Mouse (Mus musculus) liver, embryonic 11.5 days (tissue): ENCODE measurements around the gene Setdb1. TPM values are rescaled to one million over a fixed set of nuclear protein-coding genes. Genes with fewer than 3 reads are reported as not detected.

Source experiments
- ATAC-seq: fragments of 200-750 bp; cut with Nextera tagmentation; replicated peaks from 2 replicates; pipeline ENCODE4 v1.8.0; 2017; ENCODE audit warnings: moderate number of reproducible peaks, mild to moderate bottlenecking, moderate TSS enrichment, moderate library complexity; ENCODE audit not compliant: low FRiP score
- DNase-seq: peaks from one replicate; pipeline ENCODE4 v3.0.0-alpha.2; 2017; ENCODE audit warnings: low spot score
- H3K27ac ChIP-seq: fragments of 300-500 bp; sonication (generic); 2 replicates; pipeline ENCODE4 v1.5.1; 2014; ENCODE audit warnings: mild to moderate bottlenecking, low read depth, low read length, control low read depth
- H3K27me3 ChIP-seq: fragments of 300-500 bp; sonication (generic); replicated peaks from 2 replicates; pipeline ENCODE4 v1.6.1; 2014; ENCODE audit warnings: low read length, mixed read lengths; ENCODE audit not compliant: control insufficient read depth, insufficient read depth
- H3K36me3 ChIP-seq: fragments of 300-500 bp; sonication (generic); 2 replicates; pipeline ENCODE4 v1.6.1; 2014; ENCODE audit warnings: mild to moderate bottlenecking, low read length, moderate library complexity, mixed read lengths; ENCODE audit not compliant: control insufficient read depth, insufficient read depth
- H3K4me1 ChIP-seq: fragments of 300-500 bp; sonication (generic); replicated peaks from 2 replicates; pipeline ENCODE4 v1.6.1; 2014; ENCODE audit warnings: low read length, mixed read lengths; ENCODE audit not compliant: control insufficient read depth, insufficient read depth
- H3K4me2 ChIP-seq: fragments of 300-500 bp; sonication (generic); 2 replicates; pipeline ENCODE4 v1.6.1; 2014; ENCODE audit warnings: mild to moderate bottlenecking, control low read depth, moderate library complexity
- H3K4me3 ChIP-seq: fragments of 300-500 bp; sonication (generic); 2 replicates; pipeline ENCODE4 v1.5.1; 2014; ENCODE audit warnings: low read depth, low read length, control low read depth
- H3K9ac ChIP-seq: fragments of 300-500 bp; sonication (generic); 2 replicates; pipeline ENCODE4 v1.6.1; 2014; ENCODE audit warnings: low read depth, low read length, control low read depth
- H3K9me3 ChIP-seq: fragments of 300-500 bp; sonication (generic); 2 replicates; pipeline ENCODE4 v1.6.1; 2016; ENCODE audit warnings: low read length, inconsistent platforms, mixed read lengths; ENCODE audit not compliant: control insufficient read depth
- WGBS: fragments of 180-500 bp; shearing (Covaris S2); extraction: QIAGEN DNeasy Blood & Tissue Kit; methylation state at CpG from one replicate; pipeline ENCODE4 v1.1.7; 2014; 5-methylcytosine and 5-hydroxymethylcytosine counted together
- polyA plus RNA-seq: library from polyadenylated mRNA; unstranded; fragments of >200 nt; fragmentation: Nextera tagmentation; extraction: Ambion mirVana; gene quantifications from 2 replicates; pipeline ENCODE4 v1.2.1, GENCODE M21; 2014

The Setdb1 gene
- polyA plus RNA-seq, 1 experiment from 2014 or later = 47.0 TPM

DNA sequence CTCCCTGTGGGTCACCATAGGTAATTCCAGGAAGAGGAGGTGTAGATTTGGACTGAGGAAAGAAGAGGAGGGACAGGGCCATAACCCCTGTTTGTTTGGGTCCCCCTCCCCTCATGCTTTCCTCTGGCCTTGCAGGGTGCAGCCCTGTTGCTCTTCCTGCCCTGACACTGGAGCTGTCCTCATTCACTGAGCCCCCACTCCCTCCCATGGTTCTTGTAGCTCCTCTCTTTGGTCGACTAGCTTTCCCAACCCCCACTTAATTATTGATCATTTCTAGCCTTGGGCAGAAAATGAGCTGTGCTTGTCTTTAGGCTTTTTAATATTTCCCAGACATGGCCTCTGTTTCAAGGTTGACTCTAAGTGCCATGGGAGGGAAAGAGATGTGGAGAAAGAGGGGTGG, 72.9 kb downstream of the Setdb1 start:
- H3K27me3 ChIP-seq = no peaks in the 10 kb centered on the region
- H3K9me3 ChIP-seq = no peaks in the 10 kb centered on the region
- H3K27ac ChIP-seq = peak overlapping the region; percentile 98
- 26% methylated on average over 1 of the region's 1 CpGs for WGBS
- no peak for ATAC-seq
- peaks cover 7% of the 10 kb centered on the region for H3K36me3 ChIP-seq
- DNase-seq = no peak
- peak overlapping the region; percentile 90 for H3K9ac ChIP-seq
- peaks cover 26% of the 10 kb centered on the region for H3K4me1 ChIP-seq
- H3K4me2 ChIP-seq = peak overlapping the region; percentile 93
- peak overlapping the region; percentile 82 for H3K4me3 ChIP-seq

DNA sequence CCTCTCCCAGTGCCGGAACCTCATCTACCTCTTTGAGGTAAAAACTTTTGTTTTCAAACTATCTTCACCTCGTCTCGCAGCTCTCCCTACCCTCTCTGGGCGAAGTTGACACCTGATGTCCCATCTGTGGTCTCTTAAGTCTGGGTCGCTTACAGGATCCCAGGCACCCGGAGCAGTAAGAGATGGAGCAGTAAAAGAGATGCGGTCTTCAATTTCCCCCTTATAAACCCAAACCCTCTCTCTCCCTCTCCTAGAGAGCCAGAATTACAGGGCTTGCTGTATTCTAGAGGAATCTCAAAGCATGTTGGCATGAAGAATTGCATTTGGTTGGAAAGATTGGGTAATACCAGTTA, 73.4 kb downstream of the Setdb1 start:
- Histone ChIP-seq H3K27me3 (no peaks in the 10 kb centered on the region), H3K27ac (peak overlapping the region; percentile 98), H3K4me1 (peaks cover 26% of the 10 kb centered on the region), H3K36me3 (peaks cover 5% of the 10 kb centered on the region), H3K9ac (peak overlapping the region; percentile 90), H3K4me3 (peak overlapping the region; percentile 82), H3K4me2 (peak overlapping the region; percentile 93), H3K9me3 (no peaks in the 10 kb centered on the region)
- ATAC-seq (no peak), DNase-seq (no peak)
- WGBS = 3% methylated on average over 7 of the region's 7 CpGs

DNA sequence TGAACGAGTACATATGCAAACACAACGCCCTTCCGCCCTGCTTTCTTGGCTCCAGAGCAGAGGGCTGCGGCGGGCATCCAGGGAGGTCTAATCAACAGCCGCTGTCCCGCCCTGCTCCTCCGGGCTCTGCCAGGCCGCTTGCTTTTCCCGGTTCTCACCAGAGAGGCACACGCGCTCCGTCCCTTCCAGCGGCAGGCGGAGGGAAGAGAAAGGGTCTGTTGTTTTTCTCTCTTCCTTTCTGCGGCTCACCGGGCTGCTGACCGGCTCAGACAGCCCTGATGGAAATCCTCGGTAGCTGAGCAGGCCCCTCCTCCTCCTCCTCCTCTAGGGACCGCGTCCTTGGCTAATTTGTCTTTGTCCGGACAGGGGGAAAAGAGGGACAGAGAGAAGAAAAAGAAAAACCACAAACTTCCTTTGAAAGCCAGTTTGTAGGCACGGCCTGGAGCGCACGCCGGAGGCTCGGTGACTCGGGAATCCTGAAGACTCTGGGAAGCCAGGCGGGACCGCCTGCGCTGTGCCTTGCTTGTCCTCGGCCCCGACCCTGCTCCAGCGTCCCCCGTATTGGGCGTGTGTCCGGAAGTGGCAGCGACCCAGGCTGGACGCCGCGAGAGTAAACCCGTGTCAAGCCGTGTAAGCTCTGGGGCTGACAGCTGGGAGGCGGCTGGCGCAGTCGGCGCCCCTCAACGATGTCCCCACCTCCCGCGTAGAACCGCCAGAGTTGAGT, 74.0 kb downstream of the Setdb1 start:
- Histone ChIP-seq H3K27me3 (no peaks in the 10 kb centered on the region), H3K9ac (peak overlapping the region; percentile 90), H3K36me3 (peaks cover 4% of the 10 kb centered on the region; the same call in 1 of the 2 replicates), H3K9me3 (no peaks in the 10 kb centered on the region), H3K4me2 (peak overlapping the region; percentile 93), H3K27ac (peak overlapping the region; percentile 98), H3K4me1 (peaks cover 26% of the 10 kb centered on the region), H3K4me3 (peak overlapping the region; percentile 82)
- DNase-seq = peak; percentile 83
- ATAC-seq = peak; percentile 62
- WGBS = under 1% methylated on average over 51 of the region's 51 CpGs

DNA sequence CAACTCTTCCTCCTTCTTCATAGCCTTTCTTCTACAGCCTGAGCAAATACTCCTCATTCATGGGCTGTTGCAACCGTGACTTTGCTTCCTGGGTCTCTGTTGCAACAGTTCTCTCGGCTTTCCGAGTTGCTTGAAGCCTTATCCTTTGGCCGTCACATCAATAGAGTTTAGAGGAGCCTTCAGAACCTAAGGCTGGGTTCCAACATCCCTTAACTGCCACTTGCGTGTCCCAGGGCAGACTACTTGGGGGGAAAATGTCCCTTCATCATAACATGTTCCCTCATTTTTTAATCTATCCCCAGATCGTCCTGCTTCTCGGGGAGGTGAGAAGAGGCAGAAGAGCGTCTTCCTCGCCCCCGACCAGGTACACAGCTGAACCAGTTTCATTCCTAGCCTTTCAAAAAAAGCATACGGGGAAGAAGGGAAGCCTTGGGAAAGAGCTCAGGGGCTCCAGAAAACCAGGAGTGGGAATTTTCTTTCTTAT, 74.6 kb downstream of the Setdb1 start:
- Histone ChIP-seq H3K4me2 (peak overlapping the region; percentile 93), H3K4me1 (peaks cover 26% of the 10 kb centered on the region), H3K36me3 (no peaks in the 10 kb centered on the region), H3K9me3 (no peaks in the 10 kb centered on the region), H3K27ac (peak overlapping the region; percentile 98), H3K27me3 (no peaks in the 10 kb centered on the region), H3K9ac (peak overlapping the region; percentile 90), H3K4me3 (peak overlapping the region; percentile 82)
- 2% methylated on average over 11 of the region's 11 CpGs for WGBS
- DNase-seq (no peak), ATAC-seq (no peak; the same call in 1 of the 2 replicates)

DNA sequence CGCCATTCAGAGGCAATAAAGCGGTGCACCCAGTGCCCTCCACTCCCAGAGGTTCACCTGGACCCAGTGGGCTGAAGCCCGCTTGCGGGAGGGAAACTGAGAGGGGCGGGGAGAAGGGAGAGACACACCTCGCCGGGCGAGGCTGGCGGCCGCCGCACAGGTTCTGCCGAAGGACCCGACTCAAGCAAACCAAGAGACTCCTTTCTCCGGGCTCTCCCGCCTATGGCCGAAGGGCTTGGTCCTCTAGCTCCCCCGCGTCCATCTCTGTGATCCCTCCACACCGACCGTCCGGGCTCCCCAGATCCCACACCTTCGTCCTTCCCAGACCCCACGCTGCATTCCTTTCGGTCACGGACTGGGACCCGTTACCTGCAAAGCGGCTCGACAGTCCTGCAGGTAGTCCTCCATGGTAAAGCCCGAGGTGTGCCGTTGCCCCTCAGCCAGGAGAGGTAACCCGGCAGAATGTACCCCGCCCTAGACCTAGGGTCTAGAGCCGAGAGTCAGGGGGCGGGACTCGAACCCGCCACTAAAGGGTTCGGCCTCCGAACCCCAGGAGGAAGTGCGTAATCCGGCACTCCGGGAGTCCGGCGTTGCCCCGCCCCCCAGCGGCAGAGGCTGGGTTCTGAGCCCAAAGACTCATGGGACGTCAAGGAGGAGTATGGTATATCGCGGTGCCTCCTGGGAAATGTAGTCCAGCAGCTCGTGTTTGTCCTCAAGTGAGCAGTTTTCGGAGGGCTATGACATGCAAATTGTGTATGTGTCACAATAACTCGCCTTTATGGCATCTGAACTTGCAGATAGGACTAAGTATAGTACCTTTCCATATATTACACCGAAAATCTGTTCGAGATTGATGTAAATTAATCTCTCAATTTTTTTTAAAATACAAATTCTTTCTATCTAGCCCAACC, 75.5 kb downstream of the Setdb1 start, which contains the start of the genes Mindy1 and Prune1:
Gene Mindy1 (plus strand): TSS at position 130 of the 911 bp plus-strand sequence.
Gene Prune1 (minus strand): TSS at position 861 of the 911 bp plus-strand sequence.
- WGBS = under 1% methylated on average over 53 of the region's 53 CpGs
- peak; percentile 88 for ATAC-seq
- Histone ChIP-seq H3K36me3 (no peaks in the 10 kb centered on the region), H3K9ac (peak within 1 kb of the TSS; percentile 90), H3K4me1 (peaks cover 35% of the 10 kb centered on the region), H3K27me3 (no peaks in the 10 kb centered on the region), H3K4me3 (peak within 1 kb of the TSS; percentile 82), H3K4me2 (peak within 1 kb of the TSS; percentile 93), H3K9me3 (no peaks in the 10 kb centered on the region), H3K27ac (peak within 1 kb of the TSS; percentile 98)
- peak; percentile 98 for DNase-seq

DNA sequence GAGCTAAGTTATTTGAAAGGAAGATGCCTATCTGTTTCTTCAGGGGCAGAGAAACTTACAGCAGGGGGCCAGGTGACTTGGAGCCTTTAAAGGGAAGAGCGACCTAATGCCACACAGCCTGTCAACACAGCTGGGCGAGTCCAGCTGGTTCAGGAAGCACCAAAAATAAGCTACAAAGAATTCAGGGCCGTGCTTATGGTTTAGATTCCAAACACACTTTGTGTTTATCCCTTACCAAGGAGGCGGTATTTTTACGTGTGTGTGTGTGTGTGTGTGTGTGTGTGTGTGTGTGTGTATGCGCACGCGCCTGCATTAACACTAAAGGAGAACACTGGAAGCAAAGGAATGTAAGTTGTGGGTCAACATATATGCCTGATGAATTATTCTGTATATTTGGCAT, 76.3 kb downstream of the Setdb1 start:
- ATAC-seq (no peak), DNase-seq (no peak)
- H3K4me3 ChIP-seq = peak overlapping the region; percentile 82
- no peaks in the 10 kb centered on the region for H3K36me3 ChIP-seq
- H3K27ac ChIP-seq = peak overlapping the region; percentile 85
- H3K4me2 ChIP-seq = peak overlapping the region; percentile 93
- peaks cover 38% of the 10 kb centered on the region for H3K4me1 ChIP-seq
- peak overlapping the region; percentile 79 for H3K9ac ChIP-seq
- WGBS = 17% methylated on average over 8 of the region's 8 CpGs
- H3K9me3 ChIP-seq = no peaks in the 10 kb centered on the region
- H3K27me3 ChIP-seq = no peaks in the 10 kb centered on the region

DNA sequence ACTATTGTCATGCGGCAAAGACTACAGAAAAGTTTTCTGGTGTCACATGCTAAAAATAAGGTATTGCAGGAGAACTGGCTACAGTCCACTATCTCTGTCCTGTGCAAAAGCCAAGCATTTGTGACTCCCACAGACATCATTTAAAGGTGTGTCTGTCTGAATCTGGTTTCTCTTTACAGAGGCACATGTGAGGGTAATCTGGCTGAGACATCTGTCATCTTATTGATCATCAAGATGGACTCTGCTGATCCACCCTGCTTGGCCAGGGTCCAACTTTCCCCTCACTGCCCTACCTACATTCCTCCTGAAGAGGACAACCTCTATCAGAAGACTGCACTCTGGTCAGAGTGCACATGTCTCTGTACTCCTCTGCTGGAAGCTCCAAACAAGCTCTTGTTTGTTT, 79.9 kb downstream of the Setdb1 start:
- Histone ChIP-seq H3K9ac (no peak overlapping the region), H3K27me3 (no peaks in the 10 kb centered on the region), H3K27ac (peak overlapping the region; percentile 38; the same call in 1 of the 2 replicates), H3K36me3 (0 out of 2 replicates have a peak, but pooled peaks cover 2% of the 10 kb centered on the region), H3K4me3 (no peak overlapping the region), H3K9me3 (no peaks in the 10 kb centered on the region), H3K4me2 (no peak overlapping the region), H3K4me1 (peaks cover 29% of the 10 kb centered on the region)
- DNase-seq = no peak
- no peak for ATAC-seq
- WGBS = 81% methylated on average over 1 of the region's 1 CpGs

DNA sequence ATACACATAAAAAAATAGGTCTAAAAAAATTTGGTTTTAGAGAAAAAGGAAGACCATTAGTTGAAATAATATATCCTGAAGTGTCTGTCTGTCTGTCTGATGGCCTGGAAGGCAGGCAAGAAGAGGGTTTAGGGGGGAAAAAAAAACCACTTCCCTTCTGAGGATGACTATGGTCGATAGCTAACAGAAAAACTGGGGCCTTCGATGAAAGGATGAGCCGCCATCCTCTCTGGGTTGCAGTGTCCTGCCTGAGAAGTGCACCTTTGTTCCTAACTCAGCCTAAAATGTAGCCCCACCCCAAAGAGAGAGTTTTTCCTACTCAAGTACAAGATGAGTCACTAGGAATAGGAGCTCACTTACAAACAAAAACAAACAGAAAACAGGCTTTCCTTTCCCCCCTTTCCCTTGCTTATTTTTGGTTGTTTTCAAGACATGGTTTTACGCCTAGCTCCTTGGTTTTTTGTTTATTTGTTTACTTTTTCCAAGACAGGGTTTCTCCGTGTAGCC, 80.5 kb downstream of the Setdb1 start:
- Histone ChIP-seq H3K9ac (no peak overlapping the region), H3K4me2 (no peak overlapping the region), H3K4me1 (peaks cover 29% of the 10 kb centered on the region), H3K4me3 (no peak overlapping the region), H3K36me3 (0 out of 2 replicates have a peak, but pooled peaks cover 2% of the 10 kb centered on the region), H3K27me3 (no peaks in the 10 kb centered on the region), H3K27ac (0 out of 2 replicates have a peak overlapping the region, but pooled peaks have one; percentile 38), H3K9me3 (no peaks in the 10 kb centered on the region)
- ATAC-seq = no peak
- 36% methylated on average over 5 of the region's 5 CpGs for WGBS
- DNase-seq = no peak
